Mouse (Mus musculus): ENCODE measurements around the gene Cbl. TPM values are rescaled to one million over a fixed set of nuclear protein-coding genes. Genes with fewer than 3 reads are reported as not detected.

Cbl gene
- polyA plus RNA-seq, 1 experiment from 2014 or later = 27.6 TPM

DNA sequence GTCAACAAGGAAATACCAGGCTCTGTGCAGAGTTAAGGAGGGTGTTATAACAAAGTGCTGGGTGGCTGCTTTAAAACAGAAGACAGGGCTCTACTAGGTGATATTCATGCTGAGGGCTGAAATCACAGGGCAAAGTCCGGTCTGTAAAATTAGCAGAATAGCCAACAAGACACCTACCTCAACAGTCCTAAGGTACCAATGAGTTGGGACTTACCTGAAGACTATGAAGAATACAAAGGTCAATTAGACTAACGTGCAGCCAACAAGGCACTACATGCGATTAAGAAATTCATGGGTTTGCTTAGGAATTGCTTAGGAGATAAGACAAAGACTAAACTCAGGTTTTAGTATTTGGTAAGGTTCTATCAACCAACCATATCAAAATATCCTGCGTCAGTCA, 24.4 kb downstream of the Cbl start:
- no peaks in the 10 kb centered on the region; the same call in 1 of the 2 replicates for H3K9me3 ChIP-seq (ENCODE audit: control insufficient read depth, low read length)
- no peaks in the 10 kb centered on the region; the same call in 1 of the 2 replicates for H3K36me3 ChIP-seq (ENCODE audit: control insufficient read depth, insufficient read depth, low read length)
- DNase-seq (no peak), ATAC-seq (ENCODE audit: low FRiP score, low TSS enrichment) (no peak)
- WGBS = 97% methylated on average over 4 of the region's 4 CpGs
- H3K9ac ChIP-seq (replicated peaks; ENCODE audit: low read length) = no peak overlapping the region
- H3K4me2 ChIP-seq (ENCODE audit: low read length) = no peak overlapping the region
- no peaks in the 10 kb centered on the region for H3K27me3 ChIP-seq (ENCODE audit: control insufficient read depth, insufficient read depth, low read length)
- H3K27ac ChIP-seq (replicated peaks; ENCODE audit: low read depth, low read length) = no peak overlapping the region
- H3K4me3 ChIP-seq (replicated peaks; ENCODE audit: low read depth, low read length) = no peak overlapping the region
- H3K4me1 ChIP-seq (ENCODE audit: control insufficient read depth, insufficient read depth, low read length) = no peaks in the 10 kb centered on the region

DNA sequence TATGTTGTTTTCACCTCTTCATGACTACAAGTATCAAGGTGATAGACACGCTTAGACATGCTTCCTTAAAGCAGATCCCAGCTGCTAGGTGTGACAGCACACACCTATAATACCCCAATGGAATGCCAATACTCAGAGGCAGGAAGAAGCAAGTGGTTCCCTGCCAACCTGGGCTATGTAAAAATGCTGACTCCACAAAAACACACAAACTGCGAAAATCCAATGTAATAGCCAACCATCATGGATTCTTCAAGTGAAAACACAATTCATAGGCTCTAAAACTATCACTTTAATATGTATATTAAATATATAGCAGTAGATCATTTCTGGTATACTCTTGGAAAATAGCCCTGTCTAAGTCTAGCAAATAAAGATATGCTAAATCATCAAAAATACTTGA, 26.0 kb downstream of the Cbl start:
- DNase-seq (no peak), ATAC-seq (ENCODE audit: low FRiP score, low TSS enrichment) (no peak)
- H3K36me3 ChIP-seq (ENCODE audit: control insufficient read depth, insufficient read depth, low read length) = no peaks in the 10 kb centered on the region; the same call in 1 of the 2 replicates
- H3K27ac ChIP-seq (replicated peaks; ENCODE audit: low read depth, low read length) = no peak overlapping the region
- no peaks in the 10 kb centered on the region for H3K4me1 ChIP-seq (ENCODE audit: control insufficient read depth, insufficient read depth, low read length)
- 96% methylated on average over 2 of the region's 2 CpGs for WGBS
- no peaks in the 10 kb centered on the region for H3K27me3 ChIP-seq (ENCODE audit: control insufficient read depth, insufficient read depth, low read length)
- no peak overlapping the region for H3K4me3 ChIP-seq (replicated peaks; ENCODE audit: low read depth, low read length)
- no peak overlapping the region for H3K4me2 ChIP-seq (ENCODE audit: low read length)
- H3K9me3 ChIP-seq (ENCODE audit: control insufficient read depth, low read length) = no peaks in the 10 kb centered on the region; the same call in 1 of the 2 replicates
- H3K9ac ChIP-seq (replicated peaks; ENCODE audit: low read length) = no peak overlapping the region

DNA sequence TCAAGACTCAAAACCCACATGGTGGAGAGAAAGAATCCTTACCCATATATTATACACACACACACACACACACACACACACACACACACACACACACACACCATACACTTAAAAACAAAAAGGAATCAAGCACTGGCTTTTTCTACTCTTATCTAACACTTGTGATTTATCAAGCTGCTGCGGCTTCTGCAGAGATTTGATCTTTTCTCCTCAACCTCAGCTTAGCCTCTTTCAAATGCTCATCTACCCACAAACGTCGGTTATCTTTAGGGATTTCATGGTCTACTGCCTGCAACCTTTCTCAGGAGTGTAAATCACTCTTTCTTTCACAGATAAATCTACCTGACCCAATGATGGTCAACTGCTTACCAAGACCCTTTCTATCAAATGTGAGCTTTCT, 33.4 kb downstream of the Cbl start:
- no peak for ATAC-seq (ENCODE audit: low FRiP score, low TSS enrichment)

DNA sequence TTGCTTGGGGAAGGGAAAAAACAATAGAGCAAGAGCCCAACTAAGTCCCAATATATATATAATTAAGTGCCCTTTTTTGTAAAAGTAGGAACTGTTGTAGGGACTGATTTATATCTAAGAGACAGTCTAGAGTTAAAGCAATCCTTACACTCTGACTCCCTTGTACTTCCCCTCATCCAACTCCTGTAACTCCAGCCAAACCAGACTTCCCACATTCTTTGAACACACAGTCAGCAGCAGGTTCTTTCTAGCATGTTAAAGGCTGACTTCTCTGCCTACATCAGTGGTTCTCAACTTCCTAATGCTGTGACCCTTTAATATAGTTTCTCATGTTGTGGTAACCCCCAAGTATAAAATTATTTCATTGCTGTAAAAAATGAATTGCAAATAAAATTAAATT, 34.3 kb downstream of the Cbl start:
- Histone ChIP-seq H3K4me3 (replicated peaks; ENCODE audit: low read depth, low read length) (no peak overlapping the region), H3K27me3 (ENCODE audit: control insufficient read depth, insufficient read depth, low read length) (no peaks in the 10 kb centered on the region), H3K9me3 (ENCODE audit: control insufficient read depth, low read length) (no peaks in the 10 kb centered on the region), H3K4me1 (ENCODE audit: control insufficient read depth, insufficient read depth, low read length) (no peaks in the 10 kb centered on the region), H3K27ac (replicated peaks; ENCODE audit: low read depth, low read length) (no peak overlapping the region), H3K36me3 (ENCODE audit: control insufficient read depth, insufficient read depth, low read length) (peaks cover 30% of the 10 kb centered on the region), H3K4me2 (ENCODE audit: low read length) (no peak overlapping the region), H3K9ac (replicated peaks; ENCODE audit: low read length) (no peak overlapping the region)
- no peak for ATAC-seq (ENCODE audit: low FRiP score, low TSS enrichment)
- DNase-seq = no peak

More for the DNA sequence above, 33.4 kb downstream of the Cbl start:
- Histone ChIP-seq H3K9me3 (ENCODE audit: control insufficient read depth, low read length) (no peaks in the 10 kb centered on the region), H3K36me3 (ENCODE audit: control insufficient read depth, insufficient read depth, low read length) (peaks cover 30% of the 10 kb centered on the region), H3K27ac (replicated peaks; ENCODE audit: low read depth, low read length) (no peak overlapping the region), H3K4me3 (replicated peaks; ENCODE audit: low read depth, low read length) (no peak overlapping the region), H3K9ac (replicated peaks; ENCODE audit: low read length) (no peak overlapping the region), H3K27me3 (ENCODE audit: control insufficient read depth, insufficient read depth, low read length) (no peaks in the 10 kb centered on the region), H3K4me2 (ENCODE audit: low read length) (no peak overlapping the region), H3K4me1 (ENCODE audit: control insufficient read depth, insufficient read depth, low read length) (no peaks in the 10 kb centered on the region)
- 60% methylated on average over 3 of the region's 3 CpGs for WGBS
- DNase-seq = no peak

DNA sequence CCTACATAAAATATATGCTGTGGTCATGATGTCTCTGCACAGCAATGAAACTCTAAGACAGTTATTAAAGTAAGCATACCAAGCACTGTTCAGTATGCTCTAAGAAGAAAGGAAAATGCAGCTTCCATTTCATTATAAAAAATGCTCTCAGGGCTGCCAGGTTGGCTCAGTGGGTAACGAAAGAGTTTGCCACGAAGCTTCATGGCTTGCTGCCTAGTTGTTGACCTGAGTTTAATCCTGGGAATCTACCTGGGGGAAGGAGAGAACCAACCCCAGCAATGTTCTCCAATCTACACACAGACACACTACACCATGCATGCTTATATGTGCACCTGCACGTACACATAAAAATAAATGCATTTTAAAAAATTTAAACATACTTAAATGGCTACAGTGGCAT, 34.7 kb downstream of the Cbl start:
- ATAC-seq (ENCODE audit: low FRiP score, low TSS enrichment) (no peak), DNase-seq (no peak)
- peaks cover 30% of the 10 kb centered on the region for H3K36me3 ChIP-seq (ENCODE audit: control insufficient read depth, insufficient read depth, low read length)
- H3K9me3 ChIP-seq (ENCODE audit: control insufficient read depth, low read length) = no peaks in the 10 kb centered on the region
- no peak overlapping the region for H3K27ac ChIP-seq (replicated peaks; ENCODE audit: low read depth, low read length)
- 94% methylated on average over 3 of the region's 3 CpGs for WGBS
- no peaks in the 10 kb centered on the region for H3K4me1 ChIP-seq (ENCODE audit: control insufficient read depth, insufficient read depth, low read length)
- H3K4me3 ChIP-seq (replicated peaks; ENCODE audit: low read depth, low read length) = no peak overlapping the region
- H3K9ac ChIP-seq (replicated peaks; ENCODE audit: low read length) = no peak overlapping the region
- H3K27me3 ChIP-seq (ENCODE audit: control insufficient read depth, insufficient read depth, low read length) = no peaks in the 10 kb centered on the region
- no peak overlapping the region for H3K4me2 ChIP-seq (ENCODE audit: low read length)

DNA sequence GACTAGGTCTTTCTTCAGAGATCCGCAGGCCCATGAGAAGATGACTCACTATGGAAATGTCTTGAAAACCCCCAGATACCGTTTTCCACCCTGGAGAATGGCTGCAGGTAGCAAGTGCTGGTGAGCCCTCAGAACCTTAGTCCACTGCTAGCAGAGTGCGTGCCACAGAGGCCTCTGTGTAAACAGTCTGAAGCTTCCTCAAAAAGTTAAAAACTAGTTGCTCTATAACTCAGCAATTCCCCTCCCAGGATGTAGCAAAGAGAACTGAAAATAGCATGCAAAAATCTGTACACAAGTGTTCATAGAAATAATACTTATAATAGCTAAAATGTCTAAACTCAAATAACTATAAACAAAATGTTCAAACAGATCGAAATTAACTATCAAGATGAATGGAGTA, 37.5 kb downstream of the Cbl start:
- DNase-seq (no peak), ATAC-seq (ENCODE audit: low FRiP score, low TSS enrichment) (no peak)
- WGBS = 96% methylated on average over 4 of the region's 4 CpGs
- no peak overlapping the region for H3K4me3 ChIP-seq (replicated peaks; ENCODE audit: low read depth, low read length)
- H3K9me3 ChIP-seq (ENCODE audit: control insufficient read depth, low read length) = no peaks in the 10 kb centered on the region
- H3K36me3 ChIP-seq (ENCODE audit: control insufficient read depth, insufficient read depth, low read length) = peaks cover 30% of the 10 kb centered on the region
- no peaks in the 10 kb centered on the region for H3K4me1 ChIP-seq (ENCODE audit: control insufficient read depth, insufficient read depth, low read length)
- H3K9ac ChIP-seq (replicated peaks; ENCODE audit: low read length) = no peak overlapping the region
- H3K27ac ChIP-seq (replicated peaks; ENCODE audit: low read depth, low read length) = no peak overlapping the region
- no peak overlapping the region for H3K4me2 ChIP-seq (ENCODE audit: low read length)
- no peaks in the 10 kb centered on the region for H3K27me3 ChIP-seq (ENCODE audit: control insufficient read depth, insufficient read depth, low read length)

DNA sequence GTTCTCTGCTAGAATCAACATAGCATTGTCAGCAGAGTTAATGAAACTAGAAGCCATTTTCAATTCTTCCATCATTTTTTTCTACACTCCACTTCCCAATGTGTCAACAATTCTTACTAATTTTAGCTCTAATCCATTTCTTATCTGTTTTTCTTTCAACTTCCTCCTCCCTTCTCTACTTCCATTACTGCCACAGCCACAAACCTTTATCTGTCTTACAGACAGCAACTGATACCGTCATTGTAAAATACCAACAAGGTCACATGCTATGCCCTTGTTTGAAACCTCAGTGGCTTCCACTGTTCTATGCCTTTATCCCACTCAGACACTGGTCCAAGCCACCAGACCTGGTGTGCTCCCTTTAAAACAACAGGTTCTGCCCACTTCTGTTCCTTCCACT, 39.8 kb downstream of the Cbl start:
- 92% methylated on average over 1 of the region's 1 CpGs for WGBS
- Histone ChIP-seq H3K27me3 (ENCODE audit: control insufficient read depth, insufficient read depth, low read length) (no peaks in the 10 kb centered on the region), H3K4me3 (replicated peaks; ENCODE audit: low read depth, low read length) (no peak overlapping the region), H3K27ac (replicated peaks; ENCODE audit: low read depth, low read length) (no peak overlapping the region), H3K9me3 (ENCODE audit: control insufficient read depth, low read length) (no peaks in the 10 kb centered on the region), H3K9ac (replicated peaks; ENCODE audit: low read length) (no peak overlapping the region), H3K4me1 (ENCODE audit: control insufficient read depth, insufficient read depth, low read length) (no peaks in the 10 kb centered on the region), H3K36me3 (ENCODE audit: control insufficient read depth, insufficient read depth, low read length) (peaks cover 15% of the 10 kb centered on the region), H3K4me2 (ENCODE audit: low read length) (no peak overlapping the region)
- DNase-seq (no peak), ATAC-seq (ENCODE audit: low FRiP score, low TSS enrichment) (no peak)

DNA sequence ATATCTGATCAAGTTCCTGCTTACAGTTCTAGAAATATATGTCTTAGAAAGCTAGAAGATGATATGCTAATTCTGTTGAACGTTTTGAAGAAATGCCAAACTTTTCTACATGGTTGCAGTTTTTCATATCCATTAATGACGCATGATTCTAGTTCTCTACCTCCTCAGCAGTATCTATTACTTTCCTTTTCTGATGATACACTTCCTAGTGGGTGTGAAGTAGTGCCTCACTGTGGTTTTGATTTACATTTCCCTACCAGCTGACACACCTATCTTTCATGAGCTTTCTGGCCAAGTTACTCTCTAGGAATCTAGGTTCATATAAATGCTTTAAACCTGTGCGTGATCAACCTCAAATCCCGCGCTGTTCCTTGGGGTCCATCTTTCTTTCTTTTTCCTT, 41.1 kb downstream of the Cbl start:
- Histone ChIP-seq H3K36me3 (ENCODE audit: control insufficient read depth, insufficient read depth, low read length) (peaks cover 6% of the 10 kb centered on the region), H3K4me2 (ENCODE audit: low read length) (no peak overlapping the region), H3K4me3 (replicated peaks; ENCODE audit: low read depth, low read length) (no peak overlapping the region), H3K27me3 (ENCODE audit: control insufficient read depth, insufficient read depth, low read length) (no peaks in the 10 kb centered on the region), H3K27ac (replicated peaks; ENCODE audit: low read depth, low read length) (no peak overlapping the region), H3K9me3 (ENCODE audit: control insufficient read depth, low read length) (no peaks in the 10 kb centered on the region), H3K9ac (replicated peaks; ENCODE audit: low read length) (no peak overlapping the region), H3K4me1 (ENCODE audit: control insufficient read depth, insufficient read depth, low read length) (no peaks in the 10 kb centered on the region)
- 95% methylated on average over 5 of the region's 5 CpGs for WGBS
- ATAC-seq (ENCODE audit: low FRiP score, low TSS enrichment) (no peak), DNase-seq (no peak)

DNA sequence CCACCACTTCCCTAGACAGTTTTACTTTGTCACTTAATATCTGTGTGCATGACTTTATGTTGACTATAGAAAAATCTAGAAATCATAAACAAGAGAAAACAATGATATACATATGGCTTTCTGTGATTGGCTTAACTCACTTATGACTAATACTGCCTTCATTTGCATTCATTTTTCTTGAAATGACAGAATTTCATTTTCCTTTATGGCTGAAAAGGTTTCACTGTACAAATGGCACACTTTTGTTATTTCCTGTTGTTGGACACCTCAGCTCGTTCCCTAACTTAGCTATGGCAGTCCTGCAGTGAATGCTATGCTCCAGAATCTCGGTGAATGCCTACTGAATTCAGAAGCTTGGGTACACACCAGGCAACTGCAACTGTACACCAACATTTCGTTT, 41.5 kb downstream of the Cbl start:
- Histone ChIP-seq H3K9ac (replicated peaks; ENCODE audit: low read length) (no peak overlapping the region), H3K4me1 (ENCODE audit: control insufficient read depth, insufficient read depth, low read length) (no peaks in the 10 kb centered on the region), H3K36me3 (ENCODE audit: control insufficient read depth, insufficient read depth, low read length) (peaks cover 1% of the 10 kb centered on the region; the same call in 1 of the 2 replicates), H3K27ac (replicated peaks; ENCODE audit: low read depth, low read length) (no peak overlapping the region), H3K4me3 (replicated peaks; ENCODE audit: low read depth, low read length) (no peak overlapping the region), H3K4me2 (ENCODE audit: low read length) (no peak overlapping the region), H3K27me3 (ENCODE audit: control insufficient read depth, insufficient read depth, low read length) (no peaks in the 10 kb centered on the region), H3K9me3 (ENCODE audit: control insufficient read depth, low read length) (no peaks in the 10 kb centered on the region)
- 95% methylated on average over 3 of the region's 3 CpGs for WGBS
- ATAC-seq (ENCODE audit: low FRiP score, low TSS enrichment) (no peak), DNase-seq (no peak)
